Mouse (Mus musculus): ENCODE results near the gene Dysf. TPM values are rescaled to one million over a fixed set of nuclear protein-coding genes. Genes with fewer than 3 reads are reported as not detected.

The Dysf gene
- total RNA-seq, 2 experiments from 2014 or later = 5.3 TPM

DNA sequence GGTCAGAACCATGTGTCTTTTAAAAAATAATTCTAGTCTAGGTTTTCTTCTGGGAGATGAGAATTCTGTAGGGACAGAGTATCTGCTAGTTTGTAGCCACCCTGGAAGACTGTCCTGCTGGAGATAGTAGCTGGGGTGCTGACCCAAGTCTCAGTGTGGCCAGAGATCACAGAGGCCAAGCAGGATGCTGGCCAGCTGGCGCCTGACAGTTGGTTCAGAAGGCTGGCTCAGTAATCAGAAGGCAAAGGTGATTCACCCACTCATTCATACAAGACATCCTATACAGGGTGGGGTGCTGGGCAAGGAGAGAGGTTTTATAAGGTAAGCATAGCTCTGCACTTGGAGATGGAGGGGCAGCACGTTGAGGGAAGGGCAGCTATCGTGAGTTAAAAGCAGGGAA is 204.7 kb downstream of the Dysf start:
- intact Hi-C loops (cut with DNase I) = no loop called here
- no peak for DNase-seq (ENCODE audit: low spot score in 2 of 2)

DNA sequence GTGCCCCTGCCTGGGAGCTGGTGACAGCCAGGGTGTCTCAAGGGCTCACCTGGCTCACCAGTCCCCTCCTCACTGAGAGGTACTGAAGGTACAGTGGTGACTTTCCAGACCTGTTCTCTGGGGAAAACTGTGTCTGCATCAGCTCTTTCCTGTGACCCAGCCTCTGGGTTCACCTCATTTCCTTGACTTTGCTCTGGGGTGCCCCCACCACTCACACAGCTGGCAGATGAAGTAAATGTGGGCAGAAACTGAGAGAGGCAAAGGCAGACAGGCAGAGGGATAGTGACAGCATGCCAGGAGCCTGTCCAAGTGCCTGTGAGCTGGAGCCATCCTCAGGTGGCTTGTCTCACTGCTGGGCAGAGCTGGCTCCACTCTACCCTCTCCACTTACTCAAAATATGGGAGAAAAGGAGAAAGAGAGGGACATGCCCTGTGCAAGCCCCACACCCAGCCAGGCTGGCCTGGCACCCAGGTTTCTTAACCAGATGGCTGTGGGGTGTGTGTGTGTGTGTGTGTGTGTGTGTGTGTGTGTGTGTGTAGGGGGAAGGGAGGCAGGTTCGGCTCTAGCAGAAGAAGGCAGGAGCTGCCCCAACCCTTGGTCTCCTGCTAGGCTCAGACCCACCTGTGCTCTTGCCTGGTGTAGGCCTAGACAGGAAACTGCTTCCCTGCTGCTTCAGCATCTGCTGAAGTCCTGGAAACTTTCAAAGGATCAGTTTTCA is 209.0 kb downstream of the Dysf start:
- no peak for DNase-seq (ENCODE audit: low spot score in 2 of 2)
- intact Hi-C loops (cut with DNase I) = no loop called here

DNA sequence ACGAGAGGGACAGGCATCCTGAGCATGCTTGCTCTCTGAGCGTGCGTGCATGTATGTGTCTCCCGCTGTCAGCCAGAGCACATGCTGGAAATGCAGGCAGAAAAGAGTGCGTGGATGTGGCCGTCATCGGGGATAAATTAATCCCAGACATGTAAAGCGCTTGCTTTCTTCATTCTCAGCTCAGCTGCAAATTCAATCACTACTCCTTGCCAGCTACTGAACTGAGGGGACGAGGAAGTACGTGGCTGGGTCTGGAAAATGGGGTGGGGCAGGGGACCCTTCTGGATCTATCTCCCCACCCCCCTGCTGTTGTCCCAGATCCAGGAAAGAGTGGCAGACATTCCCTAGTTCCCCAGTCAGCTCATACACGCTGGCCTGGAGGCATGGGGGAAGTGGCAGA is 210.7 kb downstream of the Dysf start:
- intact Hi-C loops (cut with DNase I) = no loop called here
- DNase-seq (ENCODE audit: low spot score in 2 of 2) = no peak

DNA sequence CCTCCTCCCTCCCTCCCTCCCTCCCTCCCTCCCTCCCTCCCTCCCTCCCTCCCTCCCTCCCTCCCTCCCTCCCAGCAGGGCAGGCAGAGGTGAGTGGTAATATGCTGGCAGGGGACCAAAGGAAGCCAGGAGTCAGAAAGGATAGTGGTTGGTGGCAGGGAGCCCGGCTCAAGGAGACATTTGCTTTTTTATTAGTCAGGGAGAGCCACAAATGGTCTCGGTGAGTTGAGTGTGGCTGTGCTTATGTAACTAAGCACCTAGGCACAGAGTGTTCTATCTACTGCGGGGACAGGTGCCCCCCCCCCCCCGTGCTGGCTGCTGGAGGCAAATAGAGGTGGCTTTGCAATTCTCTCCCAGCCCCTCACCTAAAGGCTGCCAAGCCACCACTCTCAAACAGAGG is 216.5 kb downstream of the Dysf start:
- DNase-seq (ENCODE audit: low spot score in 2 of 2) = no peak
- intact Hi-C loops (cut with DNase I) = no loop called here

DNA sequence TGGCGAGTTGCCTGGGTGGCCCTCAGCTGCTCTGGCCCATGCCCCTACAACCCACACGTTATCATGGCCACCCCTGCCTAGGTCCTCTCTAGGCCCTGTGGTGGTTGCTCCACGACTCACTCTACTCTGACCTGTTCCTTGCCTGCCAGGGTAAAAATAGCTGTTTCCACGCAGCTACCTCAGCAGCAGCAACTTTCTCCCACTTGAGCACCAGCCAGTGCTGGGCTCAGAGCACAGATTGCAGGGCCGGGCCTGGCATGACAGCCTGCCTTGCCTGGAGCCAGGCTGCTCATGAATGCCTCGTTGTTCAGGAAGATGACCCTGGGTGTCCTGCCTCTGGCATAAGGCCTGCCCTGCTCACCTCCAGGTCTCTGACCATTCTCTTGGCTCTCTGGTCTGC is 217.2 kb downstream of the Dysf start:
- intact Hi-C loops (cut with DNase I) = no loop called here
- peak; percentile 56 to 67 for DNase-seq (ENCODE audit: low spot score in 2 of 2)

DNA sequence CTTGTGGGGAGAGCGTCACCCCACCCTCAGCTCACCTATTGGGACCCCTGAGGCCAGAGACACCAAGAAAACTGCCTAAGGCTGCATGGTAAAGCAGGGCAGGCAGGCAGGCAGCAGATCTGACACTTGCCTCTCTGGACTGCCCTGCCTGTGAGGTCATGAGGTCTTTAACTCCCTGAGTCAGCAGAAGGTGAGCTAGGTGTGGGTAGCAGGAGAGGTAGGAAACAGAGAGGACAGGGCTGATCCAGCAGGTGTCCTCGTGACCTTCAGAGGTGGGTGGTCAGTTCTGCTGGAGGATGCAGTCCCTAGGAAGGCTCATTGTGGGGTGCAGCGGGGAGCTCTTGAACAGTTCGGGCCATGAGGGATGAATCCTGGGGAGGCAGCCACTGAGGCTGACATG is 219.8 kb downstream of the Dysf start:
- DNase-seq (ENCODE audit: low spot score in 2 of 2) = no peak
- intact Hi-C loops (cut with DNase I) = no loop called here

DNA sequence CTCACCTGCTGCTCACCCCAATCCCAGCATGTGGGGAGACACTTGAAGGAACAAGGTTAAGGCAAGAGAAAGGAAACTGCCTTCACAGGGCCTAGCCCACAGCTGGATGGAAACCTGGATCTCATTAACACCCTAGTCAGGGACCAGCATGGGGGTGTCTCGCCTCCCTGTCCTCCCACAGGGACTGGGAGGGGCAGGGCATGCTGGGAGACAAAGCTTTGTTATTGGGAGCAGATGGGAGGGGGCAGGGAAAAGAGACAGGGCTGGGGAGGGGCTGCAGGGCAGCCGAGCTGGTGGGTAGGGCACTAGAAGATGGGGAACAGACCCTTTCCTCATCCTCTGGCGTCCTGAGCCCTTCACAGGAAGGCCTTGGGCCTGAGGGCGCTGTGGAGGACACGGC is 220.4 kb downstream of the Dysf start:
- DNase-seq (ENCODE audit: low spot score in 2 of 2) = no peak
- intact Hi-C loops (cut with DNase I) = no loop called here

DNA sequence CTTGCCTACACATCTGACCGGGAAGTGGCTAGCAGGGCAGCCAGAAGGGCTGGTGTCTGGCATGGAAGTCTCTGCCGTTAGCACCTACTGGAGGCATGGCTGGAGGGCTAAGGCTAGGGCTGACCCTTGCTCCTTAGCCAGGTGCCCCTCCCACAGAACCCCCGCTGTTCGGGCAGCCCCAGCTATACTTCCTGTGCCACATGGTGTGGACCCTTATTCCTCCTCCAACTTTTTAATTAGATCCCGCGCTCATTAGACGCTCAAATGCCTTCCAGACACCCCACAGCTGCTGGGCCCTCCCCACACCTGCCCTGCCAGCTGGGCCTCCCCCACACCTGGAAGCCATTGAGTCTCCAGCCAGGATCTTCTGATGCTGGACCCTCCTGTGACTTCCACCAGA is 221.3 kb downstream of the Dysf start:
- intact Hi-C loops (cut with DNase I) = no loop called here
- no peak for DNase-seq (ENCODE audit: low spot score in 2 of 2)

DNA sequence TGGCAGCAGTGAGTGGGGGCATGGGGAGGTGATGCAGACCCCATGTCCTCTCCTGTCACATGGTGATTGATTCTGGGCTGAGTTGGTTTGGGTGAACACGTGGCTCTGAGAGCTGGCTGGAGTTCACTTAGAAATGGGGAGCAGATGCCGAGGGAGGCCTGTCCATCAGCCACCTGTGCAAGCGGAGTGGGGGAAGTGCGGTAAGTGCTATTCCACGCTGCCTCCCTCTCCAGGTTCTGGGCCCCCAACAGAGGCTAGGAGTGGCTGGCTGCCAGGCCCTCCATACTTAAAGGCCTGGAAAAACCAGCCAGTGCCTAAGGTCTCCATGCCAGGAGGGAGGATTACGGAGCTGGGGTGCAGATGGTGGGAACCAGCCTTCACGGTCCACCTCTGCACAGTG is 222.7 kb downstream of the Dysf start:
- intact Hi-C loops (cut with DNase I) = no loop called here

DNA sequence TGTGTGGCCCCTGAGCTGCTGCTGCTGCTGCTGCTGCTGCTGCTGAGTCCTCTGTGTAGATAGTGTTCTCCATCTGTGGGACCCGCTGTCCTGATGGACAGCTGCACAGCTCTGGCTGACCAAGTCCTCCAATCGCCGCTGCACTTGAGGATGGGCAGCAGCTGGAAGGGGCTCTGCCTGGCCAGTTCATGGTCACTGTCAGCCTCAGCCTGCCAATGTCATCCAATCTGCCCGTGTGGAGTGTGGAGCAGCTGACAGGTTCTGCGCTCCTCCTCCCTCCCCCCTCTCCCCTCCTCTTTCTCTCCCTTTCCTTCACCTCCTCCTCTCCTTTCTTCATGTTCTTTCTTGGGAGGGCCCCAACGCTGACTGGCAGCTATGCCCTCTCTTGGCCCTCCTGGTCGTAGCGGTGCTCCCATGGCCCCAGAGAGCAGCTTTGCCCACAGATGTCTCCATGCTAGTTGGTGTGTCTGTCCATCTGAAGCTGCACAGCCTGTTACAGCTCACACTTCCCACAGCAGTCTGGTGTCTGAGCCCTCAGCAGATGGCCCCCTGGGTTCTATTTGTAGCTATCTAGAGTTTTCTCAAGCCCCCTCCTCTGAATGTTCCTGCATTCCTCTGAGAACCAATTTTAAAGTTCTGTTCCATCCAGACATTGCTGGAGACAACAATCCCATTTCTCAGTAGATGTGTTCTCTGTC is 223.8 kb downstream of the Dysf start:
- intact Hi-C loops (cut with DNase I) = no loop called here
- no peak for DNase-seq (ENCODE audit: low spot score in 2 of 2)

More for the DNA sequence above, 222.7 kb downstream of the Dysf start:
- DNase-seq (ENCODE audit: low spot score in 2 of 2) = no peak

DNA sequence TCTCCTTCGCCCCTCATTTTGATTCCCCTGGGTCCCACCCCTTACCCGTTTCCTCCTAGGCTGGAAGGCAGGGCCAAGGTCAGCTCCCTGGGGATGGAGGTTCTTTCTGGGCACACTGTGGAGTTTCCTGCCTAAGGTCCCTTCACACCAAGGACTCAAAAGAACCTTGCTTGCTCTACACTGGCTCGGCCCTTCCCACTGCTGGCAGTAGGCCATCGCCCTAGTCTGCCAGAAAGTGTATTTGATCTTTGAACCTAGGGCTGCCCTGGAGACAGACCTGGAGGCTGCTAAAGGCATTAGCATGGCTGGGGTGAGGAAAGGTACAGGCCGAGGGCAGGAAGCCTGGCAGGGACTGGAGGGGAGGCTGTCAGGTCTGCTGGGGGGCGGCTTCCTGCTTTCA is 225.4 kb downstream of the Dysf start:
- DNase-seq (ENCODE audit: low spot score in 2 of 2) = no peak
- intact Hi-C loops (cut with DNase I) = no loop called here

DNA sequence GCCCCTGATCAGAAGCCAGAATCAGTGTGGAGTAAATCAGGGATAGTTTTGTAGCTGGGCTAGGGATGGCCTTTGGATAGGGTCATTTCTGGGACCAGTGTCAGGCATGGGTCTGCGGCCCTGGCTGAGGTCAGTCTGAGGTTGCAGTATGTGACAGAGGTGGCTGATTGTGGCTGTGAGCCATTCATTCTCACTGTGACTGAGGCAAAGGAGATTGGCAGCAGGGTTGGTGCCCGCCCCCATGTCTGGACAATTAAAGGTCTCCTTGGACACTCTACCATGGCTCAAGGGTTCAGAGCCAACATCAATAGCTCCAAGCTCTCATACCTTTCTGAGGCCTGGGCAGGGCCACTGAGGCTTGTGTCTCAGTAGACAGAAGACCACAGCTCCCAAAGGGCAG is 227.0 kb downstream of the Dysf start:
- intact Hi-C loops (cut with DNase I) = no loop called here

DNA sequence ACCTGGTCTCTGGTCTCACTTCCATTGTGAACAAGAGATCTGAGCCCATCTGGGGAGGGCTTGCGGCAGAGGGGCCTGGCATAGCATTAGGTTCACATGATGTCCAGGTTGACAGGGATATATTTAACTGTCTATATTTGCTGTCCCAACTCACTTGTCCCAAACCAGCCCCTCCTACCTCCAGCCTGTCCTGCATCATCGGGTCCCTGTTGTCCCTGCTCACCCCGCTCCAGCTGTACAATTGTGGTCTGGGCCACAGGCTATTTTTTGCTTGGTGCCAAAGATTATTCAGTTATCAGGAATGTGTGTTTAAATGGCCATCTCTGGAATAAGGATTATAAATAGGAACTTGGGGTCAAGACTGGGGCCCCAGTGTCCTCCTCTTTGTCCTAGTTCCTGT is 235.0 kb downstream of the Dysf start:
- no peak for DNase-seq (ENCODE audit: low spot score in 2 of 2)
- intact Hi-C loops (cut with DNase I) = no loop called here

More for the DNA sequence above, 227.0 kb downstream of the Dysf start:
- DNase-seq (ENCODE audit: low spot score in 2 of 2) = no peak

DNA sequence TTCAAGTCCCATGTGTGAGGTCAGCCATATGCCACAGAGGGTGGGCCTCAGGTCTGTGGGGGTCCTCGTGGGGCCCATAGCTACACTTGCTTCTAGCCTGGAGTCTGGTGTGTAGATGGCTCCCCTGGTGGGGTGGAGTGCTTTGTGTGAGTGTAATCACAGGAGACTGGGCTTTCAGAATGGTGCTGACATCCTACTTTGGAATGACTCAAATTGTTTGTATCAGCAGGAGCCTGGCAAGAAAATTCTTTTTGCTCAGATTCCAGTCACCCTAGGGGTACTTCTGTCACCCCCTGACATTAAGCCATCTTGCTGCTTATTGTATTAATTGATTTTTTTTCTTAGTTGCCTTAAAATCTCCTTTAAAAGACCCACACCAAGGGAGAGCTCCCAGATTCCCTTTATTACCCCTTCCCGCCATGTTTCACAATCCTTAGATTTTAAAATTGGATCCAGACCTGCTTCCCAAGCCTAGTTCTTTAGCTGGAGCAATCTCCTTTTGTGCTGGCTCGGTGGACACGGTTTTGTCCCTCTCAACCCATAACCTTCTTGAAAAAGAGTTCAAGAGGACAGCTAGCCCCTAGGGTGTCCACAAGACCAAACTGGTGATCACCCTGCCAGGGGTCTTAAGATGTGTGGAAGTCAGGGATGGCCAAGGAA is 237.8 kb downstream of the Dysf start:
- no peak for DNase-seq (ENCODE audit: low spot score in 2 of 2)
- intact Hi-C loops (cut with DNase I) = no loop called here

DNA sequence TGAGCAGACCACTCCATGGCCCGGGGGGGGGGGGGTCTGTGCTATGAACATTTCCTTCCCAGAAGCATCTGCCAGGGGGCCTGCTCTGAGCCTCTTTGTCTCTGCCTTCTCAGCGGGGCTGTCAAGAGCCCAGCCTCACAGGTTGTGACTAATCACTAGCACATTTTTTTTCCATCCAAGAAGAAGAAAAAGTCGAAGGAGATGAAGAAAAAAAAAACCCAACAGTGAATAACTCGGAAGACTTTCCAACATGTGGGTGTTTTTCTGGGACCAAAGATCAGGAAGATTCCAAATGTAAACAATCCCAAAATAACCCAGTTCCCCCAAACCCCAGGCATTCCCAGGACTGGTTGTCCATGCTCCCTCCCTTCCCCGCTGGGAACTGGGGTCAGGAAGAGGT is 238.6 kb downstream of the Dysf start:
- DNase-seq (ENCODE audit: low spot score in 2 of 2) = no peak
- intact Hi-C loops (cut with DNase I) = no loop called here

Other genes with a start within 250 kb of the Dysf start
- not detected for gene Ankrd53, start 245.9 kb upstream of the Dysf start, total RNA-seq (2021)
- 10 to 100 TPM; 47.0 to 47.9 TPM for gene Tex261, start 232.8 kb upstream of the Dysf start, total RNA-seq (2021)
- 10 to 100 TPM; 48.4 to 50.1 TPM for gene Nagk, start 213.6 kb upstream of the Dysf start, total RNA-seq (2021)
- 10 to 100 TPM; 55.0 to 56.6 TPM for gene Paip2b, start 176.8 kb upstream of the Dysf start, total RNA-seq (2021)
- gene Zfp638, start 141.5 kb upstream of the Dysf start, total RNA-seq (2021) = 100 to 1,000 TPM; 114 to 154 TPM